Mouse (Mus musculus): ENCODE results near the gene Hivep2.

Hivep2 gene

DNA sequence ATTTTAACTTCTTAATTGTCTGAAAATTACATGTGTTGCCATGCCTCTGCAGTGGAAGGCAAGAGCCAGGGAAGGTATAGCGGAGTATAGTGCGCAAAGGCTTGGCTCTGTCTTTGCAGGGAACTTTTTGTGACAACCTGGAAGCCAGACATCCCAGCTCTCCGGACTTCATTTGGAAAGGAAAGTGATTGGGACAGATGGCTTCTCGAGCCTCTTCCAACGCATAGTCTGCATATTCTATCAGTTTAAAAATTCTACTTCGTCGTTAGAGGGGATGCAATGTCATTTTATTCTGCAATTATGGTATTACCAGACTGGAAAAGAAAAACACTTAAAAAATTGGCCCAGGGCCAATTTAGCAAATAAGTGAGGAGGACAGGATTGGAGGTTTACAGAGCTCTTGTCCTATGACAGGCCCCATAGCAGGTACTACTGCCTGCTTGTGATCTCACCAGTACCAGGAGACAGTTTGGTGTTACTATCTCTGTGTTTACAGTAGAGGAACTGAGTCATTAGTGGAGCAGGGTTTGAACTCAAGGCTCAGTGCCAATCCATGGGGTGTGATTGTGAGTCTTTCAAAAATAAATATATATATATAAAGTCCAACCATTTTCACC lies 7.8 kb downstream of the Hivep2 start:
- no peak for DNase-seq (ENCODE audit: low spot score in 2 of 2)

DNA sequence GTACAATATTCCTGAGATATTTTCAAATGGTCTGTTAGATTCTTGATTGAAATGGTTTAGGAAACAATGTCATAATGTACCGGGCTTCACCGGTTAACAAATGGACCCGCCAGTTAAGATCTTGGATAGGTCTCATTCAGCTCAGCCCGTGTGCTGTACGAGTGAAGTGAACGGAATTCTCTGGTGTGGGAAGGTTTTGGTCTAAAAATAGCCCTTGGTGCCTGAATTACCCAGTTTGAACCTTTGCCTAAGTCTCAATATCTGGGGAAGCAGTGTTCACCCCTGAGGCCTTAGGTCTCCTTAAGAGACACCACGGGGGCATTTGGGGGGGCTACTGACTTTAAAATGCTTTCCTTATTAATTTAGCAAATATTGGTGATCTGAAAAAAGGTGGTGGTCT lies 8.6 kb downstream of the Hivep2 start:
- no peak for DNase-seq (ENCODE audit: low spot score in 2 of 2)

DNA sequence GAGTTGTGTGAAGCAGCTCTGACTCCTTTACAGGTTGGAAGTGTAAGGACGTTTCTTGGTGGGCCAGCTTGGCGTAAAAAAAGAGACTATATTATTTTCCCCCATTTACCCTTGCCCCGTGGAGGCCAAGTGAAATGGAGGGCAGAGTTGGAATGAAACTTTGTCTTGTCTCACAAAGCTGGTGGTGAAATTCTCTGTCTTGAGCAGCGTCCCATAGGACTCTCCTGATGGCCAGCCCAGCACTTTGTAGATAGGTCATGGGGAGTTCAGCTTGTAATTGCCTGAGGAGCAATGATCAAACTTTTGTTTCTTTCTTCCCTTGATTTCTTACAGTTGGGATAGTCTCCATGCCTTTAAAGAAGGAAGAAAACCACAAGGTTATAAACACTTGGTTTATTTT lies 10.0 kb downstream of the Hivep2 start:
- no peak for DNase-seq (ENCODE audit: low spot score in 2 of 2)

DNA sequence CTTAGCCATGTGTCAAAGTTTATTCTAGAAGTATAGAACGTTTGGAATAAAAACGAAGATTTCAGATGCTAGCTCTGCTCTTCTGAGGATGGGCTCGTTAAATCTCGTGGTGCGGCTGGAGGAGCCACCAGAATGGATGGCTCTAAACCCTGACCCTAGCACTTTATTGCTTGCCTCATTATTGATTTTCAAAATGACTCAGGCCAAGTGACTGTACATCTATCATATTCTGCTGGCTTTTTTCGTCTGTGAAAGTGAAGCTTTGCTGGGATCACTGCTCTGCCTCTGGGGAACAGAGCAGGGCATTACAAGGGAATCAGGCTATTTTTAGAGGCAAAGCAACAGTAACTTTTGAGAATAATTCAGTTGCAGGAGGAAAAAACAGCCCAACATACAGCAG lies 10.4 kb downstream of the Hivep2 start:
- DNase-seq (ENCODE audit: low spot score in 2 of 2) = no peak

DNA sequence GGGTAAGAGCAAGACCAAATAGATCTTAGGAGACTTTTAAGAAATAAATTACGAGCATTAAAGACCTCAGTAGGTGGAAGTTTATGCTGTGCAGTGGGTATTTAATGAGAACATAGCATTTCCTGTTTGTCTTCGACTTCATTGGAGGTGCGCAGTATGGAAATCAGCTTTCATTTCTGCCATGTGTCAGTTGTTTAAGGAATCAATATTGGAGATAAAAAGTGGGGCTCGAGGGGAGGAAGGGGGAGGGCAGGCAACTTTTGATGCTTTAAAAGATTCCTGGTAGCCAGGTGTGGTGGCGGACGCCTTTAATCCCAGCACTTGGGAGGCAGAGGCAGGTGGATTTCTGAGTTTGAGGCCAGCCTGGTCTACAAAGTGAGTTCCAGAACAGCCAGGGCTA lies 16.4 kb downstream of the Hivep2 start:
- DNase-seq (ENCODE audit: low spot score in 2 of 2) = no peak

DNA sequence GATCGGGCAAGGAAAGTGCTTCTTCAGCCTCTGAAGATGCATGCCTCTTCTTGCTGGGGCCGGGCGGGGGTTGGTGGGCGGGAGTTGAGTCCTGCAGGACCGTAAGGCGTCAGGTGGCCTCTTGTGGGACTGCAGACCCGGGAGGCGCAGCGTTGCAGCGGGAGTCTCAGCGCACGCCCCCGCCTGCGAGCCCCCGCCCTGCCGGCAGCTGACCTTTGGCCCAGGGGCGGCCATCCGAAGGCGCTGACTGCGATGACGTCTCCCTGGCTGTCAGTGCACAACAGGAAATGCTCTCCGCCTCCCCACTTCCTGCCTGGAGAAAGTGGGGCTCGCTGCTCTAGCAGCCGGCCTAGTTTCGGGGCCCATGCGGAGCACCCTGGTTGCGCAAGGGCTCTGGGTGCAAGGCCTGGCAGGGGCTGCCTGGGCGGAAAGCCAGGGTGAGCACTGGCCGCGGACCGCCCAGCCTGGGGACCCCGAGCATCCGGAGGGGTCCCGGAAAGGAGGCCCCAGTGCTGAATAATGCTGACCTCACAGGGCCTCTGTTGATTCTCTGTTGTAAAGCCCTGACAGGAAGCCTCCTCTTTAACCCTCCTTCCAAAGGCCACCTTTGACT lies 17.0 kb downstream of the Hivep2 start:
- DNase-seq (ENCODE audit: low spot score in 2 of 2) = peak; percentile 22 to 43

DNA sequence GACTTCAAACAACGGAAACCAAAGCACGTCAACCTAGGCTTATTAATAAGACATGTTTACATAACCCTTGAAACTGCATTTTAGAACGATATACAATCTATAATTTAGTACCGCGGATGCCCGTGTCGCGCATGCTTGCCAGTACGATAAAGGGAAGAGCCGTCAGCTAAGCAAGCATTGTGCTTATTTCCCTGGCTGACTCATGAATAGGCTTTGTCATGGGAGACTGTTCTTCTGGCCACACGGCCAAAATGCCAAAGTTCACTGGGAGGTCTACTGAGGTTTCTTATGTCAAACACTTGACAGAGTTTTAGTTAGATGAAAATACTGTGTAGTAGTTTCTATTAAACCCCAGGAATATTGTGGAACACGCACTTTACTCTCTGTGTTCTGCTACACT lies 17.8 kb downstream of the Hivep2 start:
- DNase-seq (ENCODE audit: low spot score in 2 of 2) = no peak

DNA sequence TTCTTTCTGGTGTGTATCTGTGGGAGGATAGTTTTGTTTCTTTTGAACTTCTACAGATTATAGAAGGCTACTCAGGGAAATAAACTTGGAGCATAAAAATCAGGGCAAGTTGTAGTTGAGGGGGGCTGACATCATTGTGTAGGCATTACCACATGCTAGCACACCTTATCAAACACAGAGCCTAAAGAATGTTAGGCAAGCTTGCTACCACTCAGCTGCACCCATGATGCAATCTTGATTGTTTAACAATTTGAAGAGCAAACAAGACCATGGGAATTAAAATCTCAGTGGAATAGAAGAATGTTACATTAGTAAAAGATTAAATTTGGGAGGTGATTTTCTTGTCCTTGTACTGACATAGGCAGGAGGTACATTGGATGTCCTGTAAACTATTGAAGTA lies 18.4 kb downstream of the Hivep2 start:
- no peak for DNase-seq (ENCODE audit: low spot score in 2 of 2)

DNA sequence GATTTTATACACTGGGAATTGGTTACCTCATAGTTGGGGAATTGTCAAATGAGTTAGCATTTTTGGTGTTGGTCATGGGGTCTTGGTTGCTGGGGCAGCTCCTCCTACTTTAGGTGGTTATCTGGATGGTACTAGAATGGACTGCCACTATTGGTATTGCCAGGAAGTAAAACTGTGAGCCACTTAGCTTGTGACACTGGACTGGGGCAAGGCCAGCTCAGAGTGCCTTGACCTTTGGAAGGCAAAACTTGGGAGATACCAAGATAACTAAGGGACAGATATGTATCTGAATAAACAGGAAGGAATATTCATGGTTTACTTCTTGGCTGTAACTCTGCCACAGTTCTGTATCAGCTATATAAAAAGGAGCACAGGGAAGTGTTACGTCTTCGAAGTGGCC lies 20.7 kb downstream of the Hivep2 start:
- no peak for DNase-seq (ENCODE audit: low spot score in 2 of 2)

DNA sequence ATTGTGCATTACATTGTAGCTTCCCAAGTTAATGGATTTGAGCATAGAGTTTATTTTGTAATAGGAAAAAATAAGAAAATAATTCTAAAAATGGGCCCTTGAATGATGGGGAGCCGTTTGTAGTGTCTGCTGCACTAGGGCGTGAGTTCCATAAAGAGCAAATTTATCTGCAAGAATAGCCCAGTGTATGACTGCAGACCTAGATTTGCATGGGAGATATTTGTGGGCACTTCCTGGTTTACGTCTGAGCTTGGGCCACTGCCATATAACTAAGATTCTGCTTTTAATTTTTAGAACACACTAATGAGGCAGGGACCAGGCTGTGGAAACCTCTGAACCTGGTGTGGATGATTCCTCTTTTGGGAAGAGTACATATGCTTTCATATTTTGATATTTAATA lies 21.5 kb downstream of the Hivep2 start:
- no peak for DNase-seq (ENCODE audit: low spot score in 2 of 2)

DNA sequence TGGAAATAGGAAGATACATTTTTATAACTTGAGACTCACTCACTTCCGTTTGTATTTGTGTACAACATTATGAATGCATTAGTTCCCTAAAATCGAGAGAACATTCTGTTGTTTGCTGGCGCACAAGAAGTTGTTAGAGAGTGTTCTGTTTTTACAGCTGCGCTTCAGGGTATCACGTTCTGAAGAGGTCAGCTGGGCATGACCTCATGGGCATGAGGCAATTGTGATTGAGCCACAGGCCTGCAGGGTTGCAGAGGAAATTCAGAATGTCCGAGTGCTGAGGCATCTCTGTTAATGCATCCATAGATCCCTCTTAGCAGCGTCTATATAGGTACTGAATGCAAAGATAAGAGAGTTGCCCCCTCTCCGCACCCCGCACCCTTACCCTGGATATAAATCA lies 22.4 kb downstream of the Hivep2 start:
- no peak for DNase-seq (ENCODE audit: low spot score in 2 of 2)

DNA sequence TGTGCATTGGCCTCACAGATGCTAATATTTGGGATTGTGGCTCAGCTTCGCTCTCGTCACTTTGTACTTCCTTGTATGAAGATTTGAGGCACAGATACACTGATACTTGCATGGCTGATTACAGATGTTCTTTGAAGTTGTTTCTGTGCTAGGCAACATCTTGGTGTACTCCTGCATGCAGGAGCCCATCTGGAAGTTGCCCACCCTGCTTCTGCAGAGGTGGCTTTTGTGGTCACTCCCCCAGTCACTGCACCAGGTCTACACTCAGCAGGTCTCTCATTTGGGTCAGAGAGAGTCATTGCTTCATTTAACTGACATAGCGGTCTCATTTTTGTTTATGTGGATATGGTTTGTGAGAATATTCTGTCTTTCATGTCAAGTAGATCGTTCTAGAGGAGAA lies 22.9 kb downstream of the Hivep2 start:
- DNase-seq (ENCODE audit: low spot score in 2 of 2) = no peak

DNA sequence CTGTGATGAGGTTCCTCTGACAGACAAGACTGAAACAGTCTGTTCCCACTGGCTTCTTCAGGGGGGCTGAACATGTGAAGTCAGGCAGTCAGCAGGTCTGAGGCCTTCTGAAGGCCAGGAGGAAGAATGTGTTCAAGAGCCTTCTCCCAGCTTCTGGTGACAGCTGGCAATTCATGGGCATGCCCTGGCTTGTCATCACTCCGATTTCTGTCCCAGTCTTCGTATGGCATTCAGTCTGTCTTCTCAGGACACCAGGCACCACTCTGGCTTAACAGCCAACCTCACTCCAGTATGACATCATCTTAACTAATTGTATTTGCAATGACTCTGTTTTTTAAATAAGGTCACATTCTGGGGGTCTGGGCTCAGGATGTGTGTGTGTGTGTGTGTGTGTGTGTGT lies 25.0 kb downstream of the Hivep2 start:
- no peak for DNase-seq (ENCODE audit: low spot score in 2 of 2)

DNA sequence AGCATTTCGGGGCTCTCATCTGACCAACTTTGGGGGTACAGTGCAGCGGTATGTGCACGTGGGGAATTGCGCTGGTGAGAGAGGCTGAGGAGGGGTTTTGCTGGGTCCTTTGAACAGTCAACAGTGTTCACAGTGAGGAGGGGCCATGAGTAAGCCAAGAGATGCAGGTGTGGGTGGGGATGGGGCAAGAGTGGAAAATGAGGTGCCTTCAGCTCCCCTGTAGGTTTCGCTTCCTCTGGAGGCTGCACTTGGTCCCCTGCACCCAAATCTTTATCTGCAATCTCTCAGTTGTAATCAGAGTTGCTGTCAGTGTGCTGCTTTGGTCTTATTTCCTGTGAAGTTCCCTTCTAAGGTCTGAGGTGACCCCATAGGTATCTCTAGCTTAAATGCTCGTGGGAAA lies 27.5 kb downstream of the Hivep2 start:
- no peak for DNase-seq (ENCODE audit: low spot score in 2 of 2)

DNA sequence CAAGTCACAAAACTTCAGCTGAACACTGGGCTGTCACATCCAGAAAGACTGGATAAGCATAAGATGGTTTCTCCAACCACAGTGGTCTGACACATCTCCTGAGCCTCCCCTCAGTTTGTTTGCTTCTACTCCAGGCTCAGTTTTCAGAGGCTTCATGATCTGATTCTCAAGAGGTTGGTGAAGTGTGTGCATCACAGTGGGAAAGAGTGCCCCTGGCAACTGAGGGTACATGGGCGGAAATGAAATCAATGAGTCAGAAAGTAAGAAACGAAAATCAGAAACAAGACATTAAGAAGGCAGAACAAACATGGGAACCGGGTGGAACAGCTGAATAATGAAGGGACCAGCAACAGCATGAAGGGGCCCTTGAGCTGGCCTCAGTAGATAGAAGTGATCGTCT lies 31.5 kb downstream of the Hivep2 start:
- no peak for DNase-seq (ENCODE audit: low spot score in 2 of 2)

DNA sequence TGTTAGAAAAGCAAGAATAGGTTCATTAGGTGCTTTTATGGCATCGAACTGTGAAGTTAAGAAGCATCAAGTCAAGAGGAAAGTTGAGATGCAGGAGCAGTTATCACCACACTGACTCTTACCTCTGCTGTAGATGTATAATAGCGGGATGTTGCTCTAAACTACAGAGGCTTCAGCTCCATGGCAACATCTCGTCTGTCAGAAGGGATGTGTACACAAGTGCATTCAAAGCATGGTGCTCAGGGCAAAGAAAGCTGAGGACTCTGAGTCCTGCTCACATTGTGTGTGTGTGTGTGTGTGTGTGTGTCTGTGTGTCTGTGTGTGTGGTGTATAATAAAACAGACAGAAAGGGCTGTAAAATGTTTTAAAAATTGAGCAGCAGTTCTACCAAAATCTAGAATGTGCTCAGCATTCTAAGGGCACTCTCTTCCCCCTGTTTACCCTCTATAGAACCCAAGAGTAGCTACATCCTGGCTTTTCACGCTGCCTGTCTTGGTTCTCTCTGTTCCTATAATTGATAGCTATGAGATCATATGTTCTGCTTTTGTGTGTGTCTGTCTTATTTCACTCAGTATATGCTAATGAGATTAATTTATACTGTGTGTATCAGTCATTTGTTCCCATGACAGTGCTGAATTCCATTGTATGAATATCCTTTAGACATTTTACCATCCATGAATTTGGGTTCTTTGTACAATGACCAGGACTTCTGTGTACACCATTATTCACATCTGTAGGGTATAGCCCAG lies 39.1 kb downstream of the Hivep2 start:
- no peak for DNase-seq (ENCODE audit: low spot score in 2 of 2)

DNA sequence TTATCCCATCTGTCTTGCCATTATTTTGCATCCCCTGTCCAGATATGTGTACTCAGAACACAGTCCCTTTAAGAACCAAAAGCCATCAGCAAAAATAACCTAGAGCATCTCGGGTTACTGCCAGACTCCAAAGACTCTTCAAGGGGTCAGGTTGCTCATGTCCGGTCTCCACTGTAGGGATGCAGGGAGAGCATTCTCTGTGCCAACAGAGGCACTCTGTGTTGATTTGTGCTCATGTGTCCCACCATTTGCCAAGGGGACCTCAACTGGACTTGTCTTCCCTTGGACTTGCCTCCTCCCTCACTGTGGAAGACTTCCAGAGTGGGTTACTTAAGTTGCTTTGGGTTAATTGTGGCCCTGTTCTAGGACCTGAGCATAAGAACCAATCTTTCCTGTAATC lies 43.8 kb downstream of the Hivep2 start:
- no peak for DNase-seq (ENCODE audit: low spot score in 2 of 2)

DNA sequence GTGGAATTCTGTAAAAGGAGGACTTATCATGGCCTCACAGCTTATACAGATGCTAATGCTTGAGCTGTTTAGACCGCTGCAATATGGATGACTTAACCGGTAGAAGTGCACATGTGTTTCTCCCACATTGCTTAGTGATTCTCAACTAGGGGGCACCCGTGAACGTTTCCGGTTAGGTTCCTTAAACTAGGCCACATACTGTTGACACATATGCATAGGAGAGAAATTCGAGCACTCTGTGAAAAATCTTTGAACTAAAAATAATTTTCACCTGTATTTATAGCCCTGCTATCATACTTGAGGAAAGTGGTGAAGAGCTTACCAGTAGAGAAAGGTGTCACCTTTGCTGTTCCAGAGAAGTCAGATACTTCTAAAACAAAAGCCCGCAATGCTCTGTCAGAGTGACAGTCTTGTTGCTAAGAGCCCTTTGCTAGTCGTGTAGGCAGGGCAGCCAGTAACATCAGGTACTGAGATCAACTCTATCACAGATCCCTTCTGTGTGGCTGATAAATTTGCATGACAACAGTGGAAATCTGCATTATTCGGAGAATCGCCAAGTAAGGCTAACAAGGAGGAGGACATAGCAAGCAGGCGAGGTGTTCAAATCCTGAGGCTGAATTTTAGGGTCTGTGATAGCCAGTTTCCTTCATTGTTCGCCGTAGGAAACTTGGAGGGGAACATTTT lies 50.6 kb downstream of the Hivep2 start:
- DNase-seq (ENCODE audit: low spot score in 2 of 2) = no peak

DNA sequence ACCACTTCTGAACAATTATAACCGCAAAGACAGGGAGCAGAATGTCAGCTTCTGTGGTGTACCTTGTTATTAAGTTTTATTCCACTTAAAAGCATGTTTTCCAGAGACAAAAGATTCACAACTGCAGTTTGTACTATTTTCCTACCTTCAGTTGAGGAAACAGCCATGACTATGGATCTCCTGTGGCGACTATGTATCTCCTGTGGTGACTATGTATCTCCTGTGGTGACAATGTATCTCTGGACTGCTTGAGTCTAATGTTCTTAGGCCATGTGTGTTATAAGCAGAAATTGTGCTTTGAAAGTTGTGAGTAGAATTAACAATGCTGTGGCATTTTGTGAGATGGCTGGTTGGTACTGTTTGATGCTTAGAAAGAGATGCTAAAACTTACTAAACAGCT lies 51.5 kb downstream of the Hivep2 start:
- DNase-seq (ENCODE audit: low spot score in 2 of 2) = no peak

DNA sequence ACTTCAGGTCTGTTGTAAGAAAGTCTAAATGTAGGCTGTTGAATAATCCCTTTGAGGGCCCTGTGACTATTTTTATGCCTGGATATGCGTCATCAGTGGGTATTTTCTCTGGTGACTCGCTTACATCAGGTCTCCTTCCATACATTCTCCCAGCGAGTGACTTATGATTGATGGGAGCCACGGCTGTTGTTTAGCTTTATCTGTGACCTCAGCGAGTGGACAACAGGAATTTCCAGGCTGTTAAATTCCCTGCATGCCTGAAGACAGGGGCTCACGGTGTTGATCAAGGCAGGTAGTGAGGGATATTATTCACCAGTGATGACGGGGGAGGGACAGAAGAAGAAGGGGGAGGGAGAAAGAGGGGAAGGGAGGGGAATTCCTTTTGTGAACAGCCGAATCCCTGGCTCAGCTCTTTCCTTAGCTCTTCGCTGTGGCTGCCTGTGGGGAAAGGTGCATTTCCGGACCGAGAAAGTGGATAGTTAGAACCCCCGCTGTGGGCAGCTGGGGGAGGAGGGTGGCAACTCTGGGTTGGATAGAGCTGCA lies 52.0 kb downstream of the Hivep2 start:
- DNase-seq (ENCODE audit: low spot score in 2 of 2) = no peak

DNA sequence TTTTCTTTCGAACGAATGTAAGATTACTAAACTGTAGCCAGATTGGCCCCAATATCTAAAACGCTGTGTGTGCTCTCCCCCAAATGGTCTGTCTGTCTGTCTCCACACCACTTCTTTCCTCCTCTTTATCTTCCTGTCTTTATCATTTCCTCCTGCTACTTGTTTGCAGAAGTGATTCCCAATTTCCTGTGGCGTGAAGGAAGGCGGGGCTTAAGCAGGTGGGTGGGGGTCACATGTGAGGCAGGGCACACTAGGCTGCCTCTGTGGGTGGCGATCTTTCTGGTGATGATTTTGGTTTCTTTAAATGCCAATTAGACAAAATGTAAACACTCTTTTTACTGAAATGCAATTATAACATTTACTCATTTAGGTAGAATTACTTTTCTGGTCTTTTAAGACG lies 52.8 kb downstream of the Hivep2 start:
- DNase-seq (ENCODE audit: low spot score in 2 of 2) = no peak

DNA sequence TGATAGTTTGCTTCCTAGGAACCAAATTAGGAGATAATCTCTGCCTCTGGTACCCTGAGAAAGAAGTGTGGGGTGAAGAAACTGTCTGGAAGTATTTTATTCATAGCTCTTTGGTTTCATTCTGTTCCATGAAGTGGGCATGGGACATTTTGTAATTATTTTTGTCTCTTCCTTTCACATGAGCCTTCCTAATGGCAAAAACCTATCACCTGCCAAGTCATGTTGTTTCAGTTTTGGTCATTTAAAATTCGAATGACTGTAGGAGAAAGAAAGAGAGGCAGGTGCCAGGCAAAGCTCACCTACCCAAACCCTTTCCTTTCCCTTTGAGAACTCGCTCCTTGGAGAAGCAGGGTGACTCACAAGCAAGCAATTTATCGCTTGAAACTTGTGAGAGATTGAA lies 53.3 kb downstream of the Hivep2 start:
- no peak for DNase-seq (ENCODE audit: low spot score in 2 of 2)

DNA sequence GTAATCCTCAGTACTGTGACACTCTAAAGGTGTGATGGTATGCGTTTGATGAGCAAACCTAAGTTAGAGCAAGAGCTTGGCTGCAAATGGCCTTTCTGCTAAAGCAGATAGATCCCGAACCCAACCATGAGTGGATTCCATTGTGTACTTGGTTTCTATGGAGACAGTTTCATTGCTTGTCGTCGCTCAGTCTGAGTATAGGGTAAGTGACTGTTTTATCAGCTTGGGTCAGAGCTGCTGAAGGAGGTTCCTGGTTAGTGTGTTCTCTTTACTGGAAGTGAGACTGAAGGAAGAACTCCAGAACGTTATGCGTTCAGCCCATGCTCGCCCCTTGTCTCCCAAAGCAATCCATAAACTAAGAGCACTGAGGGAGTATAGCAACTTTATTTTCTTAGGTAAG lies 54.4 kb downstream of the Hivep2 start:
- DNase-seq (ENCODE audit: low spot score in 2 of 2) = no peak
